Mouse (Mus musculus): ENCODE measurements around the gene Dlg4. TPM values are rescaled to one million over a fixed set of nuclear protein-coding genes. Genes with fewer than 3 reads are reported as not detected.
"Not testable (repeated sequence)": the region's sequence is repeated elsewhere in the genome, so short reads cannot be mapped to it uniquely, and the experiment has no call there.

Dlg4 gene
- total RNA-seq, 2 experiments from 2014 or later: 8.7 to 9.2 TPM

GRCm38 (mm10) chr11:70038174-70038573 lies 21.4 kb downstream of the Dlg4 start:
- no peak for DNase-seq
- intact Hi-C loops (cut with DNase I; ENCODE audit: low total_unique reads): no loop called here

- intact Hi-C loops (cut with DNase I; ENCODE audit: low total_unique reads): no loop called here
- no peak for DNase-seq
Measured at GRCm38 (mm10) chr11:70039631-70040030, 22.9 kb downstream of the Dlg4 start.

GRCm38 (mm10) chr11:70040184-70040583 lies 23.4 kb downstream of the Dlg4 start:
- intact Hi-C loops (cut with DNase I; ENCODE audit: low total_unique reads): no loop called here
- DNase-seq: no peak

GRCm38 (mm10) chr11:70042309-70043085 lies 25.8 kb downstream of the Dlg4 start:
- no peak for DNase-seq
- intact Hi-C loops (cut with DNase I; ENCODE audit: low total_unique reads): no loop called here

- DNase-seq: no peak
- intact Hi-C loops (cut with DNase I; ENCODE audit: low total_unique reads): no loop called here
Measured at GRCm38 (mm10) chr11:70043665-70044064, 26.9 kb downstream of the Dlg4 start.

GRCm38 (mm10) chr11:70045435-70045834 lies 28.7 kb downstream of the Dlg4 start:
- no peak for DNase-seq
- intact Hi-C loops (cut with DNase I; ENCODE audit: low total_unique reads): no loop called here

GRCm38 (mm10) chr11:70049366-70049765 lies 32.6 kb downstream of the Dlg4 start:
- intact Hi-C loops (cut with DNase I; ENCODE audit: low total_unique reads): no loop called here
- no peak for DNase-seq

GRCm38 (mm10) chr11:70049816-70050215 lies 33.1 kb downstream of the Dlg4 start:
- intact Hi-C loops (cut with DNase I; ENCODE audit: low total_unique reads): no loop called here
- DNase-seq: no peak

GRCm38 (mm10) chr11:70053156-70053555 lies 36.4 kb downstream of the Dlg4 start:
- intact Hi-C loops (cut with DNase I; ENCODE audit: low total_unique reads): no loop called here
- DNase-seq: no peak

GRCm38 (mm10) chr11:70053898-70054570 lies 37.3 kb downstream of the Dlg4 start, which contains the start of gene Asgr1:
TSS of gene Asgr1 (plus strand) at chr11:70054085.
- intact Hi-C loops (cut with DNase I; ENCODE audit: low total_unique reads): no loop called here
- DNase-seq: no peak

GRCm38 (mm10) chr11:70055618-70056214 lies 39.0 kb downstream of the Dlg4 start:
- peak; percentile 61 for DNase-seq
- intact Hi-C loops (cut with DNase I; ENCODE audit: low total_unique reads): loop anchor here (5.0 kb wide), 1 partner anchor 147 kb away; no protein-coding TSS in a partner anchor

GRCm38 (mm10) chr11:70057805-70058204 lies 41.1 kb downstream of the Dlg4 start:
- no peak for DNase-seq
- intact Hi-C loops (cut with DNase I; ENCODE audit: low total_unique reads): loop anchor here (5.0 kb wide), 1 partner anchor 144 kb away; no protein-coding TSS in a partner anchor

GRCm38 (mm10) chr11:70059930-70060329 lies 43.2 kb downstream of the Dlg4 start:
- intact Hi-C loops (cut with DNase I; ENCODE audit: low total_unique reads): loop anchor here (5.0 kb wide), 1 partner anchor 142 kb away; no protein-coding TSS in a partner anchor
- no peak for DNase-seq

GRCm38 (mm10) chr11:70063053-70063452 lies 46.3 kb downstream of the Dlg4 start:
- intact Hi-C loops (cut with DNase I; ENCODE audit: low total_unique reads): no loop called here

GRCm38 (mm10) chr11:70066701-70067100 lies 50.0 kb downstream of the Dlg4 start:
- intact Hi-C loops (cut with DNase I; ENCODE audit: low total_unique reads): no loop called here
- no peak for DNase-seq

More at GRCm38 (mm10) chr11:70063053-70063452, 46.3 kb downstream of the Dlg4 start:
- no peak for DNase-seq

- intact Hi-C loops (cut with DNase I; ENCODE audit: low total_unique reads): no loop called here
- no peak for DNase-seq
Measured at GRCm38 (mm10) chr11:70068245-70068644, 51.5 kb downstream of the Dlg4 start.

- no peak for DNase-seq
- intact Hi-C loops (cut with DNase I; ENCODE audit: low total_unique reads): loop anchor here (5.0 kb wide), 1 partner anchor 132 kb away; no protein-coding TSS in a partner anchor
Measured at GRCm38 (mm10) chr11:70070057-70070456, 53.3 kb downstream of the Dlg4 start.

- intact Hi-C loops (cut with DNase I; ENCODE audit: low total_unique reads): loop anchor here (5.0 kb wide), 1 partner anchor 132 kb away; no protein-coding TSS in a partner anchor
- DNase-seq: not testable (repeated sequence)
Measured at GRCm38 (mm10) chr11:70070603-70071002, 53.9 kb downstream of the Dlg4 start.

GRCm38 (mm10) chr11:70074379-70075071 lies 57.8 kb downstream of the Dlg4 start:
- DNase-seq: peak; percentile 77
- intact Hi-C loops (cut with DNase I; ENCODE audit: low total_unique reads): loop anchor here (5.0 kb wide), 2 partner anchors 128 to 138 kb away; partner anchors contain the start of gene Slc16a11

Measured in gastrocnemius, postnatal 14 days (tissue).